Mouse (Mus musculus): ENCODE measurements around the gene Rps6kc1.
A peak's percentile ranks its signal among the peaks of the same experiment; 100 is the strongest.
"Not testable (repeated sequence)": the region's sequence is repeated elsewhere in the genome, so short reads cannot be mapped to it uniquely, and the experiment has no call there.

Rps6kc1 gene

DNA sequence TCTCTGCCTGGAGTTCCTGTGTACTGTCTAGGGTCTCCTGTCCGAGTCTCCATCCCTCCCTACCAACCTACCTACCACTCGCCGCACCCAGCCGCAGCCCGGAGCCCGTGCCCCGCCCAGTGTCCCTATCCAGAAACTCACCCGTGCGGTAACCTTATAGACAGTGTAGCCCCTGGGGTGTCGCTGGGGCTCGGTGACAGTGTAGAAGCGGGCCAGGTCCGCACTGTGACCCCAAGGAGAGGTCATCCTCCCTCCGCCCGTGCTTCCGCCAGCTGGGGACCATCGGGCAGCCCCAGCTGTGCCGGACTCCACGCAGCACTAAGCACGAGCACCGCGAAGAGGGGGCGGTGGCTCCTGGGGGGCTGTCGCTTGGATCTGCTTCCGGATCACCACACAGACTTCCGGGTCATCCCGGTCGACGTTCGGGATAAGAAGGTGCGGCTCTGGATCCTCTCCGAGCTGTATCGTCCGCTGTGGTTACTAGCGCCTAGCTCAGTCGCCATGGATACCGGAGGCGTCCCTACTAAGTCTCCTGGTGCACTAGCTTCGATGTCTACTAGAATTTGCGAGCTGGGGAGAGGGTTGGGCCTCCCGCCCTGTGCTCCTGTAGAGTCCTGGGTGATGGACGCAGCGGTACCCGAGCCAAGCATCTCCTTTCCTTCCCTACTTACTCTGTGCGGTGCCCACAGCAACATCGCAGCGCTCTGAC is at the start of gene Rps6kc1:
Rps6kc1 (minus strand) TSS at position 356 of the 709 bp plus-strand sequence.
- peak; percentile 89 for DNase-seq

- DNase-seq, result no peak
Measured at GRCm38 (mm10) chr1:190958821-190959220, 47.3 kb upstream of the Rps6kc1 start.

DNA sequence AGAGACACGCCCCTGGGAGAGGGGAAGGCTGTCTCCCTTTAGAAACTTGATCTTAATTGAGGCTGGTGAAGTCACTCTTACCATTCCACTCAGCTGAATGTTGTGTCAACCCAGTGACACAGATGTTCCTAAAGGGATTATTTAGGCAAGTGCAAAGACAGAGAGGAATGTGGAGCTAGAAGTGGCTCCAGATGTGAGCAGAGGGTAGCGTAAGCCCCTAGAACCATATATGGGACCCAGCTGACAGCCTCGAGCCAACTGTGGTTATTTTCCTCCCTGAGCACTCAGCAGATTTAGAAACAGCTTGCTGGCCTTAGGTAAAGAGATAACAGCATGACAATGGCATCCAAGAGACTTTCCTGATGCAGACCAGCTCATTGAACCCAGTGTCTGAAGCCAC is 41.4 kb upstream of the Rps6kc1 start:
- no peak for DNase-seq

GRCm38 (mm10) chr1:190951014-190951413 is 39.4 kb upstream of the Rps6kc1 start:
- DNase-seq, result no peak

- DNase-seq, result no peak
Measured at GRCm38 (mm10) chr1:190948846-190949245, 37.3 kb upstream of the Rps6kc1 start.

DNA sequence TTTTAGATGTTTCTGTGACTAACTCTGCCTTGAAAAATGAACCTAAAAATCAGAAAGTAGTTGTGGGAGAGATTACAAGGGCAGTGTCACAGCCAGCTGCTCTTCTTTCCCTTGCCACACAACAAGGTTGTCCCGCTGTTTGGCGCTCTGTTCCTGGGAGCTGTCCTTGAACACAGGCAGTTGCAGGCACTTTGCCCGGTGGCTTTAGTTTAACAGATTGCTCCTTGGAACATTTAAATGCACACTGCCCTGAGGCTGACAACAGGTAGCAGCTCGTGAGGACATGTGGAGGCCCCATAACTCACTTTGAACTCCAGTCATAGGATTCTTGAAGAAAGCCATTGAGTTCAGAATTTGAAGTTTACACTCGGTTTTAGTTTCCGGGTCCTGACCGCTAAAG is 36.9 kb upstream of the Rps6kc1 start:
- DNase-seq, result no peak

GRCm38 (mm10) chr1:190947986-190948385 is 36.4 kb upstream of the Rps6kc1 start:
- DNase-seq, result no peak

GRCm38 (mm10) chr1:190944109-190944760 is 32.7 kb upstream of the Rps6kc1 start:
- DNase-seq, result peak; percentile 85

- DNase-seq, result no peak
Measured at GRCm38 (mm10) chr1:190939803-190940202, 28.2 kb upstream of the Rps6kc1 start.

DNA sequence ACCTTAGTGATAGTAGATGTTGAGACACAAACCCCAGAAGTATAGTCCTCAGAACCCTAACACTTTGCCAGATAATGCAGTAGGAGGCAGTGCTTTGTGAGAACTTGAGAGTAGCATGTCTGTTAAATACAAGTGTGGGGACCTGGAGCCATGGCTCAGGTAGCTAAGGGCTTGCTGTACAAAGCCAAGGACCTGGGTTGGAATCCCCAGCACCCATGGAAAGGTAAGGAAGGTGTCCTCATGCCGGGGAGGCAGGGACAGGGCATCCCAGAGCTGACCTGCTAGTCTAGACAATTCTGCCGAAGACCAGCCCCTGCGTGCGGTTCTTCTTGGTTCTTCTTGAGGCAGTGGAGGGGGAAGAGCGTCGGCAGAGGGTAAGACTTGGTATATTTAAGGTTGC is 18.6 kb upstream of the Rps6kc1 start:
- DNase-seq, result no peak

DNA sequence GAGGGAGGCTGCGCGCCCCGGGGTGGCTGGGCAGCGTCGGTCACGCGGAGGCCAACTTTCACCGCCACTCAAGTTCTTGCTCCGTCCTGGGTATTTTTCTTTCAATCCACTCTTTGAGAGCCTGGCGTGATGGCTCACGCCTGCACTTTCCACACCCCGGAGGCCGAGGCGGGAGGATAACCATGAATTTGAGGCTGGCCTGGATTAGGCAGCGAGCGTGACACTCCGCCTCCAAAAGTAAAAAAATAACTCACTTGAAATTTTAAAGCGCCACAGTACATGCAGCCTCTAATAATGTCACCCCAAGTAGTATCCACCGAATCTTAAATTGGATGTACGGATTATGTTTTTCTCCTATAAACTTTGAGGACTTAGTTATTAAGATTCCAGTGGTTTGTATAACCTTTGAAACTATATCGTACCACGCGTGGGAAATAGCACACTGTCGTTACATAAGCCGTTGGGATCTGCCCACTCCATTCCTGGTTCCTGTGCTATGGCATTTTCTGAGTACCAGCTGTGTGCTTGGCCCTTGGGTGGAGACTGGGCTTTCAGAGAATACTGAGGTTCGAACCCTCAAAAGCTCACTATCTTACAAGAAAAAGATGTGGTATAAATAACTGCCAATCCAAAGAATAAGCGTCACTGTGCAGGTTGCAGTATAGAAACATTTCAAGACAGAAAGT is 17.6 kb upstream of the Rps6kc1 start:
- peak; percentile 66 for DNase-seq

DNA sequence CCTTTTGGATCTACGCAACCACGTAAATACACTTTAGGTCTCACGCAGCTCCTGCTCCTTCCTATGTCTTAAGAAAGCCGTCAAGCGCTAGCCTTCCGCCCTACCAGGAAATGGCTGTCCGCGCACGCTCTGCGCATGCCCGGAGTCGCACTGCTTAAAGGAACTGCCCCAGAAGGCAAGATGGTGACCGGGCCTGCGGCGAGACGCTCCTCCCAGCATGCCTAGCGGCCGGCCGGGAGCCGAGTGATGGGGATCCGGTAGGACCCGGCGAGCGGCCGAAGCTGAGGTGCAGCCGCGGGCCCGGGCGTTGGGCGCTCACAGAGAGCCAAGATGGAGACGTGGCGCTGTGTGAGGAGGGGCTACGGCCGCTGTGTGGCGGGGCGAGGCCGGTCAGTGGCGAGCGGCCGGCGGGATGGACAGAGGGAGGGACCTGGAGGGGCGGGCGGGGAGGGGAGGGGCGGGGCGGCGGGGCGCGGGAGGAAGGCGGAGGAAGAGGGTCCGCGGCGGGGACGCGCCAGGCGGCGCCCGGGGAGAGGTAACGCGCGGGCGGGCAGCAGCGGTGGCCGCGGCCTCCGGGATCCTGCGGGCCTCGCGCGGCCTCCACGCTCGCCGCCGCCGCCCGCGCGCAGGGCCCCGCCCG is 16.9 kb upstream of the Rps6kc1 start:
- DNase-seq, result peak; percentile 98

DNA sequence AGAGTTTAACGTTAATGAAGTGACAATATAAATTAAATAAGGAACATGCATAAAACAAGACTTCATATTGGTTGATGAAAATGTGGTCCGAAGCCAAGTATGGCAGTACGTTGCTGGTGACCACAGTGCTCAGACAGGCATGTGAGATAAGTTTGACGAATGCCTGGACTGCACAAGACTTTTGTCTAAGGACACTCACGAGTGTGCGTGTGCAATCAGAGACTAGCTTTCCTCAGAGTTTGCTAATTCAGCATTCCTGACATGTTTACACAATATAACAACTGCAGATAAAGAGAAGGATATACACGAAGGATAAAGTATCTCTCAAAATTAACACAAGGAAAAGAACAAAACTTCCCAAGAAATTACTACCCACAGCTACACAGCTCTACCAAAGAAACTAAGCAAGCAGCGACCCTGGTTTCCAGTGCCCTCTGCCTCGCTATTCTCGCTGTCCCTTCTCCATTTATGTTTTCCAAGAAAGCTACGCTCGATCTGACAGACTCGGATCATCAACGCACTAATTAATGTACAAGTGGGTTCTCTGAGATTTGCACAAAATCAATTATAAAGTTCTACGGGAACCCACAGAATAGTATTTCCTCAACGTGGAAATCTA is 16.3 kb upstream of the Rps6kc1 start:
- no peak for DNase-seq

DNA sequence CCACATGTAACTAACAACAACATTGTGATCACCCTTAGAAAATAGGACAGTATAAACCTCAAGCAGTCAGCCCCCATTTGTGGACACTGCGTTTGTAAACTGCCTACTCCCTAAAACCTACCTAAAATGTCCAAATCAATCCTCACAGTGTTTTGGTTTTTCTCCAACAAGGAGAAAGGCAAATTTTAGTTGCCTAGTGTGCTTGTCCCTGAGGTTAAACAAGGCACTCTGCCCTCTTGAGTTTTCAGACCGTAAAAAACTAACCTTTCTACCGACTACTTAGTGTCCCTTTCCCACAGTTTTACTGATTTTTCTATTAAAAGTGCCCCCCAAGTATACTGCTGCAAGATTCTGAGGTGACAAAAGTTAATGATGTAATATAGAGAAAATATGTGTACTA is 15.7 kb upstream of the Rps6kc1 start:
- no peak for DNase-seq

DNA sequence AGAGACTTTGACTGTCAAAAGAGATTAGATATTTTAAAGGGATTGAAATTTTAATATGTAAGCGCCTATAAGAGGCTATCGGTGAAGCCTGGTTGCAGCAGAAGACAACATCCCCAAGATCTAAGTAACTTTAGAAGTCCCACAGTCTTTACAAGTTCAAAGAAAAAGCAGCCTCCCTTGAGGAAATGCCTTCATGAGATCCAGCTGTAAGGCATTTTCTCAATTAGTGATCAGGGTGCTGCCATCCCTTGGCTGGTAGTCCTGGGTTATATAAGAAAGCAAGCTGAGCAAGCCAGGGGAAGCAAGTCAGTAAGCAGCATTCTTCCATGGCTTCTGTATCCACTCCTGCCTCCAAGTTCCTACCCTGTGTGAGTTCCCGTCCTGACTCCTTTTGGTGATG is 13.2 kb upstream of the Rps6kc1 start, which contains the start of gene Angel2:
Angel2 (plus strand) TSS at position 301 of the 400 bp plus-strand sequence.
- not testable (repeated sequence) for DNase-seq

DNA sequence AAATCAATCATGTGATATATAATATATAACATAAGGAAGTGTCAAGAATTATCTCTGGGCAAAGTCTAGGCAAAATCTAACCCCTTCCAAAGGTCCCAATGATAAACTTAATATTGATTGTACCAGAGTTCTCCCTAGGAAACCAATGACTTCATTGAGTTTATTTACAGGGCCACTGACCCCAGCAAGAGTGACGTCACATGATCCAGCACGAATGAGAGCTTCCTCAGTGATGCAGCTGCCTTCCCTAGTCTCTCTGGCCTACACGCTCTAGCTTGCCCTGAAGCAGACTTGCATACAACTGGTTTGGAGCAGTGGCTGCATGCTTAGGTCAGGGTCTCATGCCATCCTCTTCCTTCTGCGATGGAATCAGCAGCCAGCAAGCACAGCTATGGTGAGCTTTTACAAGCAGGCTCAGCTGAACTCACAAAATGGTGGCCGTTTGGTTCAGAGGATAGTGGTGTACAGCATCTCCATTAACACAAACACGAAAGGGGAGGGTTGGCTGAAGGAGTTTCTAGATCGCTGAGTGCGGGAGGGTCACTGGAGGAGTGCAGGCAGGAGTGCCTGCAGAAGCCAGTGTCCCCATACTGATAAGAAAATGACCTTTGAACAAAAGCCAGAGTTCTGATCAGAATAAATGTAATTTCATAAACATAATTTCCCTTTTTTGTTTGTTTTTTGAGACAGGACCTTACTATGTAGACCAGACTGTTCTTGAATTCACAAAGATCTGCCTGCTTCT is 8.3 kb upstream of the Rps6kc1 start:
- no peak for DNase-seq

DNA sequence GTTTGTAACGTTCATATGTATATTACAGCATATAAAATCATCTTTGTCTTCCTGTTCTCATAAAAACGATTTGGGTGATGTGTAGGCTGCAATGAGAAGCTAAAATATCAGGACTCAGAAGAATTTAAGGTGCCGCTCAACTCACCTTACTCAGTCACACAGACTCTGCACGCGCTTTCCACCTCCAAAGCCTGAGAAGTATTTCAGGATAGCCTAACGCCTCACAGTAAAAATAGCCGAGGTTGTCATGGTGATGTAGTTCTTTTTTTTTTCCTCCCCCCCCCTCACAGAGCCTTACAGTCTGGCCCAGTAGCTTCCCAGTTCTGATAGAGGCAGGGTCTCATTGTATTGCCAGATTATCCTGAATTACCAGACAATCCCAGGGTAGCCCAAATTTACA is 7.4 kb upstream of the Rps6kc1 start:
- no peak for DNase-seq

DNA sequence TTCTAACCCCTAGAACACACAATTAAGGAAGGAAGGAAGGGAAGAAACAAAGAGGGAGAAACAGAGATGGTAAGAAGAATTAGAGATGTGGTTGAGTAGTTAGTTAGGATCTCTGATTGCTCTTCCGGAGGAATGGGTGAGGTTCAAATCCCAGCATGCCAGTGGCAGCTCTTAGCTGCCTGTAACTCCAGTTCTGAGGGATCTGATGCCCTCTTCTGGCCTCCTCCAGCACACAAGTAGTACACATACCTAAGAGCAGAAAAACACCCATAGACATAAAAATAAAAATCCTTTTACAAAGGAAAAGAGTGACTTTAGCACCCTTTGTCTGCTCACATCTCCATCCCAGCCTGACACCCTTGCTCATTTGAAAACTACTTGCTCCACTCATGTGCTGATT is 1.1 kb upstream of the Rps6kc1 start:
- DNase-seq, result no peak

DNA sequence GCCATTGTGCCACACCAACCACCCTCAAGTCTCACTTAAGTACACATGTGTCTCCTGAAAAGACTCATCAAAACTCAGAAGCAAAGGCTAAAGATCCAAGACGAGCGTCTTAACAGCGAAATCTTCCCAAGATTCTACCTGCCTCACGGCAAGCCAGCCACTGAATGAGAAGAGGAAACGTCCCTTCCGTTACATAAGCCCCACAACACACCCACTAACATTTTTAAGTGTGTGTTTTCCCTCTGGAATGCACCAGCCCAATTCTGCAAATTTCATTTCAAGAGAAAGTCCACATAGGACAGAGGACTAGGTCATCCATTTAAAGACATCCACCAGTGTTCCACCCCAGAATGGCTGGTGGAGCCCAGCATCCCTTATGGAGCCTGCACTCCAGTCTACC is 734 bp downstream of the Rps6kc1 start:
- DNase-seq, result no peak

GRCm38 (mm10) chr1:190904714-190905113 is 6.9 kb downstream of the Rps6kc1 start:
- DNase-seq, result no peak

DNA sequence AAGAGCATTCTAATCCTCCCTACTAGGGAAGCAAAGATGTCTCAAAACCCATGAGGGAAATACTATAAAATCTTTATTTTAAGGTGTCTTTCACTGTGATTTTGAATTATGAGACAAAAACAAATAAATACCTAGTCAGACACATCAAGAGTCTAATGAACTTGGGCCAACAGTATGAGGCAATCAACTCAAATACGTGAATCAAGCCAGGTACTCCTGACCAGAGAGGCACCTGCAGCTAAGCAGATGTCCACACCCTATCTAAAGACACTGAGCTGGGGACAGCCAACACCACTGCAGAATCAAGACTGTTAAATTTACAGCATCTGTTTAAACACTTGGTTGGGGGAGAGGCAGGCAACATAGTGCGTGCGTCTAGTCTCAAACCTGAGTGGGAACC is 7.4 kb downstream of the Rps6kc1 start:
- DNase-seq, result no peak

DNA sequence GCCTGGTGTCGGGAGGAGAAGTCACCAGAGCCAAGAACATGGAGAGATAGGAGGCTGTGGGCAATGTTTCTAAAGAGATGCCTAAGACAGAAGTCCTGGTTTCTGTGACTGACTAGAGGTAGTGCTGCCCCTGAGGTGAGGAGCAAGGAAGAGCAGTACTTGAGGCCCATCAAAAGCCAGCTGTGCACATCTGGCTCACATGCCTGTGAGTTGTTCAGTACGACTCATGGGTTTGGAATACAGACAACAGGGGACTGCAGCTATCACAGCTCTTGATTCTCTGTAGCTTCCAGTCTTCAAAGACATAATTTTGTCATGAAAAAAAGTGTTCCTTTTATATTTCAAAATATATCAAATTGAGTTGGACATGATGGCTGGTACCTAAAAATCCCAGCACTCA is 10.5 kb downstream of the Rps6kc1 start:
- DNase-seq, result no peak

All from kidney, postnatal 10 days (tissue).